Mouse (Mus musculus) midbrain, embryonic 14.5 days (tissue): Measurements from ENCODE around the gene Podn. TPM values are rescaled to one million over a fixed set of nuclear protein-coding genes. Genes with fewer than 3 reads are reported as not detected.
A peak's percentile ranks its signal among the peaks of the same experiment; 100 is the strongest.

Experiments
- ATAC-seq: fragments of 200-750 bp; cut with Nextera tagmentation; 2 replicates; pipeline ENCODE4 v1.8.0; 2017; ENCODE audit warnings: moderate number of reproducible peaks, moderate library complexity; ENCODE audit not compliant: low FRiP score, low TSS enrichment
- DNase-seq: peaks from one replicate; pipeline ENCODE4 v3.0.0-alpha.2; 2015
- H3K27ac ChIP-seq: fragments of 300-500 bp; sonication (generic); replicated peaks from 2 replicates; pipeline ENCODE4 v1.5.1; 2014; ENCODE audit warnings: mild to moderate bottlenecking, low read depth, low read length, moderate library complexity
- H3K27me3 ChIP-seq: fragments of 300-500 bp; sonication (generic); 2 replicates; pipeline ENCODE4 v1.6.1; 2014; ENCODE audit warnings: low read length, control low read depth, mixed read lengths; ENCODE audit not compliant: control insufficient read depth, insufficient read depth
- H3K36me3 ChIP-seq: fragments of 300-500 bp; sonication (generic); 2 replicates; pipeline ENCODE4 v1.6.1; 2014; ENCODE audit warnings: low read length, control low read depth; ENCODE audit not compliant: control insufficient read depth, insufficient read depth
- H3K4me1 ChIP-seq: fragments of 300-500 bp; sonication (generic); 2 replicates; pipeline ENCODE4 v1.6.1; 2014; ENCODE audit warnings: mild to moderate bottlenecking, antibody characterized with exemption, low read length, control low read depth; ENCODE audit not compliant: control insufficient read depth, insufficient read depth
- H3K4me2 ChIP-seq: fragments of 300-500 bp; sonication (generic); 2 replicates; pipeline ENCODE4 v1.6.1; 2014; ENCODE audit warnings: mild to moderate bottlenecking, low read length, moderate library complexity
- H3K4me3 ChIP-seq: fragments of 300-500 bp; sonication (generic); replicated peaks from 2 replicates; pipeline ENCODE4 v1.5.1; 2014; ENCODE audit warnings: low read depth, low read length
- H3K9ac ChIP-seq: fragments of 300-500 bp; sonication (generic); replicated peaks from 2 replicates; pipeline ENCODE4 v1.6.1; 2014; ENCODE audit warnings: mild to moderate bottlenecking, low read length, moderate library complexity
- H3K9me3 ChIP-seq: fragments of 300-500 bp; sonication (generic); 2 replicates; pipeline ENCODE4 v1.6.1; 2016; ENCODE audit warnings: low read length, control low read depth, mixed read lengths; ENCODE audit not compliant: control insufficient read depth
- WGBS: fragments of 180-500 bp; shearing (Covaris S2); extraction: QIAGEN DNeasy Blood & Tissue Kit; methylation state at CpG from one replicate; pipeline ENCODE4 v1.1.7; 2014; 5-methylcytosine and 5-hydroxymethylcytosine counted together
- polyA plus RNA-seq: library from polyadenylated mRNA; unstranded; fragments of >200 nt; fragmentation: Nextera tagmentation; extraction: Ambion mirVana; gene quantifications from 2 replicates; pipeline ENCODE4 v1.2.1, GENCODE M21; 2014

Gene Podn
- polyA plus RNA-seq, 1 experiment from 2014 or later, result 0.12 TPM

DNA sequence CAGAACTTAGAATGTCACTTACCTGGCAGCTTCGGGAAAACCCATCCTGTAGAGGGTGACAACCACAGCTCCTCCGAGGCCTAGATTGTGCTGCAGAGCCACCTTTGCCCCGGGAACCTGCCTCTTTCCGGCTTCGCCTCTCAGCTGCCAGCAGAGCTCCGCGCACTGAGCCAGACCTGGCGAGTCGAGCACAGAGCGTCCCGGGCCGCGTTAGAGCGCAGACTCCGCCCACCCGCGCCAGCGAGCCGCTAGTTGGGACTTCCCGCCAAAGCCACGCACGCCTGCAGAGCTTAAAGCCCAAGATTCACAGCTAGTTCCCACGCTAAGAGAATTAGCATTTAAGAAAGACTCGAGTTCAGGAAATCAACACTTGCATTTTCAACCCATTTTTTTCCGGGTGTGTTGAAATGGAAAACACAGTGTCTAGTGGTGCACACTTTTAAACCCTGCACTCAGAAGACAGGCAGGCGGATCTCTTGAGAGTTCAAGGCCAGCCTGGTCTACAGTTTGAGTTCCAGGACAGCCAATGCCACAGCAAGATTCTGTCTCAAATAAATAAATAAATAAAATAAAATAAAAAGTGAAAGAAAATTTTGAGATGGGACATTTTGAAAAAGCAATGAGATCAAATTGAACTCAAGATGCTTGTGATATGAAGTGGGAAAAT lies 24.9 kb downstream of the Podn start:
- Histone ChIP-seq H3K27ac (no peak overlapping the region), H3K9ac (peak overlapping the region; percentile 53)
- 2% methylated on average over 26 of the region's 26 CpGs for WGBS

DNA sequence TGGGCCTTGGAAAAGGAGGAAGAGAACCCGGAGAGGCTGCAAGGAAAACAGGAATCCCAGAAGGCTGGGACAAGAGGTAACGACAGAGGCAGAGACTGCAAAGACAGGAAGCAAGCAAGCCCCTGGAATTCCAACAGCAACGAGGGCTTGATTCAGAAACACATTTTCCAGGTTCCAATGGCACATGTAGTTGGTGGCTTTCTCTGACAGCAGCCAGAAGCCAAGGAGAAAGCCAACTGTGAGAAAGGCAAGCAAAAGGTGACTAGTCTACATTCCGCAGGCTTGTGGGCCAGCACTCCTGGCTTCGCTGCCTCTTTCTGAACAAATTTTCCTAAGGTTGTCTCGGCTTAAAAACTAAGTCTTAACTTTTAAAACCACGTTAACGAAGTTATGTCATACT lies 25.5 kb downstream of the Podn start:
- Histone ChIP-seq H3K4me2 (peak overlapping the region; percentile 93), H3K4me1 (peaks cover 7% of the 10 kb centered on the region), H3K27ac (no peak overlapping the region), H3K9ac (peak overlapping the region; percentile 53), H3K27me3 (no peaks in the 10 kb centered on the region), H3K4me3 (peak overlapping the region; percentile 52), H3K36me3 (peaks cover 17% of the 10 kb centered on the region; the same call in 1 of the 2 replicates), H3K9me3 (no peaks in the 10 kb centered on the region)
- no peak for ATAC-seq
- peak; percentile 4 for DNase-seq
- 11% methylated on average over 8 of the region's 8 CpGs for WGBS

More for the DNA sequence above, 24.9 kb downstream of the Podn start:
- Histone ChIP-seq H3K36me3 (peaks cover 12% of the 10 kb centered on the region; the same call in 1 of the 2 replicates), H3K9me3 (no peaks in the 10 kb centered on the region), H3K4me2 (peak overlapping the region; percentile 93), H3K4me1 (peaks cover 7% of the 10 kb centered on the region), H3K27me3 (no peaks in the 10 kb centered on the region), H3K4me3 (peak overlapping the region; percentile 52)
- DNase-seq, result peak; percentile 98
- ATAC-seq, result peak; percentile 93

DNA sequence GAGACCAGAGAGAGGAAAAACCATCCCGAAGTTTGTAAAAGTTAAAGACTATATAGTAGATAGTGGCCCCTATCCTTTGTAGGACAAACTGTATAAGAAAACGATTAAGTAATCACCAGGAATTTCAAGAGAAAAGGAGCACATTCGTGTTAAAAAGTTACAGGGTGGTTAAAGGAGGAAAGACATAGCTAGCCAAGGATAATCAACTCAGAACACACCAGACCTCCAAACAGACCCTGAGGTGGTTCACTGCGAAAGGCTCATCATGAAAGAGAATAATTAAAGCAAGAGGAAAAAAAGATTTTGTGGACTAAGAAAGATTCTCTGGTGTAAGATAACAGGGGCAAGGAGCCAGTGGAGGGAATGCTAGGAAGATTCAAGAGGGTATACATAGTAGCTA lies 26.0 kb downstream of the Podn start:
- DNase-seq (no peak), ATAC-seq (no peak)
- Histone ChIP-seq H3K9me3 (no peaks in the 10 kb centered on the region), H3K27me3 (no peaks in the 10 kb centered on the region), H3K4me1 (peaks cover 7% of the 10 kb centered on the region), H3K36me3 (peaks cover 20% of the 10 kb centered on the region; the same call in 1 of the 2 replicates), H3K4me2 (peak overlapping the region; percentile 93), H3K4me3 (peak overlapping the region; percentile 52), H3K27ac (no peak overlapping the region), H3K9ac (peak overlapping the region; percentile 53)
- WGBS, result 75% methylated on average over 4 of the region's 4 CpGs

DNA sequence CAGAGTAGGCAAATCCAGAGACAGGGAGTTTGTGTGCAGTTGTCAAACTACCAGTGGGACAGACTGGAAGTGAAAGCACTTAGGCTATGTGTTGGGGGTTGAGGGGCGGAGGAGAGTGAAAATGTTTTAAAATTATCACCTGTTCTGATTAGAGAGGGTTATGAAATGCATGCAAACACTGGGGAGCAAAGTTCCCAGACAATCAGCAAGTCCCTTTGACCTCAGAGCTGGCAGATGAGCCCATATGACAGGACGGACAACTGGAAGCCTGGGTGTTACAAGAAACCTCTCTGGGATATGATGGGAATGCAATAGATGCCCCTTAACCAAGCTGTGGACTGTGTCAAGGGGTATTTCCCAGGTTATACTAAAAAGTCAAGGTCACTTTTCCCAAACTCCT lies 28.2 kb downstream of the Podn start:
- no peaks in the 10 kb centered on the region for H3K9me3 ChIP-seq

DNA sequence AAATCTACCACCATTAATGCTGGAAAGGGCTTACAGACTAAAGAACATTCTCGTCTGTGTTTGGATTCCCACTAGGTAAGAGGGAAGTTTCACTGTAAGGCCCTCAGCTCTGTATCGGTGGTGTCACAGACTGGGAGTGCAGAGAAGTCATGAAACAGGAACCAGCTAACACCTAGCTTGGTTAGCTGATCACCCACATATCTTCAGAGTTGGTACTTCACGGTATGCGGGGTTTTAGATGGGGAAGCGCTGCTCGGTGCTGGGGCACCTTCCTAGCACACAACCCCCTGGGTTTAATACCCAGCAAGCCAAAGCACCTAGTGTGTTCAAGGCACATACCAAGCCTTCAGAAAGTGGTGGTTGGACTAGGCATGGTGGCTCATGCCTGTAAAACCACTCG lies 29.0 kb downstream of the Podn start:
- H3K4me2 ChIP-seq, result no peak overlapping the region
- no peak overlapping the region for H3K9ac ChIP-seq
- no peaks in the 10 kb centered on the region for H3K27me3 ChIP-seq
- H3K36me3 ChIP-seq, result peaks cover 34% of the 10 kb centered on the region
- H3K27ac ChIP-seq, result no peak overlapping the region
- H3K9me3 ChIP-seq, result no peaks in the 10 kb centered on the region
- DNase-seq (no peak), ATAC-seq (no peak)
- 96% methylated on average over 7 of the region's 7 CpGs for WGBS
- H3K4me1 ChIP-seq, result peaks cover 7% of the 10 kb centered on the region
- H3K4me3 ChIP-seq, result no peak overlapping the region

More for the DNA sequence above, 28.2 kb downstream of the Podn start:
- H3K4me2 ChIP-seq, result no peak overlapping the region
- H3K4me3 ChIP-seq, result no peak overlapping the region
- no peak for DNase-seq
- WGBS, result 91% methylated on average over 2 of the region's 2 CpGs
- peaks cover 27% of the 10 kb centered on the region; the same call in 1 of the 2 replicates for H3K36me3 ChIP-seq
- peaks cover 7% of the 10 kb centered on the region for H3K4me1 ChIP-seq
- no peak for ATAC-seq
- H3K9ac ChIP-seq, result no peak overlapping the region
- no peaks in the 10 kb centered on the region for H3K27me3 ChIP-seq
- H3K27ac ChIP-seq, result no peak overlapping the region

DNA sequence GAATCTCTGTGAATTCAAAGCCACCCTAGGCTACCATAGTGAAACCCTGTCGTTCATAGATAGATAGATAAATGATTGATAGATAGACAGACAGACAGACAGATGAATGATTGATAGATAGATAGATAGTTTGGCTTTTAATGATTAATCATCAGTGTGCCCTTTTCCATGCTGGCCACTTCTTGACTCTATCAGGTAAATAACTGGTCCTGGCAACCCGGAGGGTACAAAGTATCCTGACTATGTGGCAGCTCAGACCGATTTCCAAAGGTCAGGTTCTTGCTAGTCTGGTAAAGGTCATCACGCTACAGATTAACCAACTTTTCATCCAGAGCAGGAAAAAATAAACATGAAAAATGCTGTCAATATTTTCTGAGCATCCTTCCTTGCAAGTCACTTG lies 29.7 kb downstream of the Podn start:
- H3K9ac ChIP-seq, result no peak overlapping the region
- no peak for DNase-seq
- ATAC-seq, result no peak

DNA sequence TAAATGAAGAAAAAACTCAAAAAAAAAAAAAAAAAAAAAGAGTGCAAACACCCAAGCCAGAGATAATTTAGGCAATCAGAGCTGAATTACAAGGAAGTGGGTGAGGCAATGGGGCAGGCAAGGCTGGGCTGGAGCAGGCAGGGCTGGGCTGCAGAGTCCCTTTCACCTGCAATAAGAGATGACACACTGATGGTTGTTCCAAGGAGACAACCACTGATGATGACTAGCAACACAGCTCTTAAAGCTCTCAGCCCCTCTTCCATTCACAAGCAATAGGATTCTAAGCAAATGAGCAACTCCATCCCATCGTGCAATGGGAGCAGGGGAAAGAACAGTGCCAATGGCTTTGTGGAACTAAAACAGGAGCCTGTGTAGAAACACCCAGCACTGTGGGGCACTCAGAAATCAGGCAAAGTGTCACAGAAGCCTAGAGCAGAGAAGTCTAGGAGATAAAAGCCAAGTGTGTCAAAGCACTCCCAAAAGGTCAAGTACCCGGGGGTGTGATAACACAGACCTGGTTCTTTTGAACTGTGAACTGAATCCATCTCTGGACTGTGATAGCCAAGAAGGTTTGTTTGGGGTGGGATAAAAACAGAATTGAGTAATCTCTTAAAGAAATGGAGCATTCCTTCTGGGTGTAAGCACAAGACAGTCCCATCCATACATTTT lies 30.9 kb downstream of the Podn start:
- no peak for ATAC-seq

More for the DNA sequence above, 29.7 kb downstream of the Podn start:
- Histone ChIP-seq H3K4me3 (no peak overlapping the region), H3K9me3 (no peaks in the 10 kb centered on the region), H3K27me3 (no peaks in the 10 kb centered on the region), H3K36me3 (peaks cover 36% of the 10 kb centered on the region), H3K27ac (no peak overlapping the region), H3K4me1 (peaks cover 7% of the 10 kb centered on the region), H3K4me2 (no peak overlapping the region)
- WGBS, result 94% methylated on average over 4 of the region's 4 CpGs

DNA sequence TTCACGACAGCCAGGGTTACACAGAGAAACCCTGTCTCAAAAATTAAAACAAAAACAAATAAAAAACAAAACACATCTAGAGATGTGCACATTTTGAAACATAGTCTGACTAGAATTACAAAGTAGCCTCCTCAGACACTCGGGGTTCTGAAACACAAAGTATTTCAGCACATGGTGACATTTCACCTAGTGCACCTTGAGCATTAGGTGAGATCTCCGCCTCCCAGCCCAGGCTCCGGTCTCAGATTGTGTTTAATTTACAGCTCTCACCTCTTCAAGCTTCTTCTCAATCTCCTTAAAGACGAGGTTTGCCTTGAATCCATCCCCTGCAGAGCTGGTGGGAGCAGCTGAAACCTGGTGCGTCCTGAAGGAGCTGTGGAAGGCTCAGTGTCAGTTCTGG lies 32.6 kb downstream of the Podn start:
- Histone ChIP-seq H3K4me1 (no peaks in the 10 kb centered on the region), H3K36me3 (peaks cover 46% of the 10 kb centered on the region), H3K4me3 (no peak overlapping the region), H3K27me3 (no peaks in the 10 kb centered on the region), H3K27ac (no peak overlapping the region), H3K4me2 (no peak overlapping the region), H3K9ac (no peak overlapping the region), H3K9me3 (no peaks in the 10 kb centered on the region)
- DNase-seq (no peak), ATAC-seq (no peak)
- 92% methylated on average over 6 of the region's 6 CpGs for WGBS

More for the DNA sequence above, 30.9 kb downstream of the Podn start:
- no peak overlapping the region for H3K4me2 ChIP-seq
- H3K4me1 ChIP-seq, result peaks cover 5% of the 10 kb centered on the region; the same call in 1 of the 2 replicates
- H3K4me3 ChIP-seq, result no peak overlapping the region
- no peak overlapping the region for H3K9ac ChIP-seq
- H3K27me3 ChIP-seq, result no peaks in the 10 kb centered on the region
- DNase-seq, result no peak
- H3K9me3 ChIP-seq, result no peaks in the 10 kb centered on the region
- H3K36me3 ChIP-seq, result peaks cover 36% of the 10 kb centered on the region
- 94% methylated on average over 2 of the region's 2 CpGs for WGBS
- H3K27ac ChIP-seq, result no peak overlapping the region

DNA sequence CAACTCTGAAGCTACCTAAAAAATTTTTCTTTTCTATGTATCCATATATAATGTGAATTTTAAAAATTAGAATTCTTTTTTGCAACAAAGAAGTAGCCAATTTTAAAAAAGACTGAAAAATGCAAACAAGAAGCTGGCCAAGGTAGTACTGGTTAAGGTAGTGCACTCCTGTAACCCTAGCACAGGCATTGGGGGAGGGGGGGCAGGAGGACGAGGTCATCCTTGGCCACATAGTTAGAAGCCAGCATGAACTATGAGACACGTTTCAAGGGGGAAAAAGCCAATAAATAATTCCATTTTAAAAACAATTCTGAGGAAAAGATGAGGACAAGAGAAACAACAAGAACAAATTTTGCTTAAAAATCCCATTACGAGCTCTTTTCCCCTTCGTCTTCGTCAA lies 33.7 kb downstream of the Podn start:
- Histone ChIP-seq H3K4me1 (no peaks in the 10 kb centered on the region), H3K4me2 (no peak overlapping the region), H3K9me3 (no peaks in the 10 kb centered on the region), H3K27me3 (no peaks in the 10 kb centered on the region), H3K36me3 (peaks cover 41% of the 10 kb centered on the region), H3K27ac (no peak overlapping the region), H3K4me3 (no peak overlapping the region), H3K9ac (no peak overlapping the region)
- WGBS, result 96% methylated on average over 5 of the region's 5 CpGs
- no peak for ATAC-seq
- no peak for DNase-seq
